Mouse (Mus musculus) frontal cortex, adult (tissue): ENCODE measurements around the gene Pom121.
"Not testable (repeated sequence)": the region's sequence is repeated elsewhere in the genome, so short reads cannot be mapped to it uniquely, and the experiment has no call there.

Experiments
- ATAC-seq: cut with Nextera tagmentation; 2 replicates; pipeline ENCODE4 v1.9.2; 2017; ENCODE audit warnings: mild to moderate bottlenecking, moderate library complexity, mixed read lengths; ENCODE audit not compliant: low TSS enrichment

The Pom121 gene

GRCm38 (mm10) chr5:135369196-135369595 is 25.1 kb downstream of the Pom121 start:
- not testable (repeated sequence) for ATAC-seq

- ATAC-seq: no peak
Observed at GRCm38 (mm10) chr5:135368312-135368711, 26.0 kb downstream of the Pom121 start.

GRCm38 (mm10) chr5:135367841-135368240 is 26.5 kb downstream of the Pom121 start:
- no peak for ATAC-seq

- no peak for ATAC-seq
Observed at GRCm38 (mm10) chr5:135363540-135363939, 30.8 kb downstream of the Pom121 start.

- ATAC-seq: no peak
Observed at GRCm38 (mm10) chr5:135362572-135362971, 31.8 kb downstream of the Pom121 start.

GRCm38 (mm10) chr5:135359772-135360171 is 34.6 kb downstream of the Pom121 start:
- no peak for ATAC-seq

GRCm38 (mm10) chr5:135357556-135357955 is 36.8 kb downstream of the Pom121 start:
- no peak for ATAC-seq

DNA sequence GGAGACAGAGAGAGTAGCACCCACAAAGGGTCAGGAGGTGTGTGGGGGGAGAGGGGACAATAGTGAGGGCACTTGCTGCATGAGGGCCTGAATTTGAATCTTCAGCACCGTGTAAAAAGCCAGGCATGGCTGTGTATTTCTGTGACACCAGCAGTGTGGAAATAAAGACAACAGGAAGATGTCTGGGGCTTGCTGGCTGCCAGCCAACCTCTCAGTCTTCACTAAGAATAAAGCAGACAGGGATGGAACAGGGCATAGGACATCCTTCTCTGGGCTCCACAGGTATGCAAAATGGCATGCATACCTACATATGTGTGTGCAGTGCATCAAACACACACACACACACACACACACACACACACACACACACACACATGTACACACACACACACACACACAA is 38.3 kb downstream of the Pom121 start:
- no peak for ATAC-seq

GRCm38 (mm10) chr5:135353564-135353963 is 40.8 kb downstream of the Pom121 start:
- ATAC-seq: no peak

GRCm38 (mm10) chr5:135352995-135353394 is 41.4 kb downstream of the Pom121 start, which contains the start of gene Trim50:
Trim50 (plus strand) TSS chr5:135353295.
- ATAC-seq: no peak

DNA sequence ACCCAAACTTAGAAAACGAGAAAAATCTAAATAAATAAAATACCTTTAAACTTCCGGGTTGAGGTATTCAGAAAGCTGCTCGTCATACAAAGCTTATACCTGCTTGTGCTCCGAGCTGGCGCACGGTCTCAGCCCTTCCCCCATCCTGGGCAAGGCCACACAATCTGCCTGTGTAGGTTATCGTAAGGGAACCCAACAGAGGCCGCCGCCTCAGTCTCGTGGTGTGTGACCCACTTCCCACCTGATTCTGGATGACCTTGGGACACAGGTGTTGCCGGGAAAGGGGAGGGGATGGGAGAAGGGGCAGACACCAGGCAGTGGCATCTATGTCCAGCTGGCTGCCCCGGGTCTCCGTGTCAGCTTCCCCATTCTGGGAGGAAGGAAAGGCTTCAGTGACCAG is 42.7 kb downstream of the Pom121 start:
- no peak for ATAC-seq

DNA sequence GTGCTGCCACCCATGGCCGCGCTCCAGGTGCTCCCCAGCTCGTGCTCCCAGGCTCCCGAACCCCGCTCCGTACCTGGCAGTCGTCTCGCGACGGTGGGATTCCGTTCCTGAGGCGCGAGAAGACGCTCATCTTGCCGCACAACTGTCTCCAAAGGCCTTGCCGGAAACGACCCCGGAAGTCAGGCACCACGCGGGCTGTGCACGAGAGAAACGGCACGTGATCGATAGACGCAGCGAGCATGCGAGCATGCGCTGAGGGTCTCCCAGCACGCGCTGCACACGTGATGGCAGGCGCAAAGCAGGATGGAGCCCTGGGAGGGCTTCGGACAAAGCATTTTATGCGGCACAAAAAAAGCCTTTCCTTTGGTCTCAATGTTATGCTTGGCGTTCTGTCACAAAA is 44.5 kb downstream of the Pom121 start, which contains the start of gene Fkbp6:
TSS of gene Fkbp6 (minus strand) at position 183 of the 400 bp plus-strand sequence.
- ATAC-seq: no peak

DNA sequence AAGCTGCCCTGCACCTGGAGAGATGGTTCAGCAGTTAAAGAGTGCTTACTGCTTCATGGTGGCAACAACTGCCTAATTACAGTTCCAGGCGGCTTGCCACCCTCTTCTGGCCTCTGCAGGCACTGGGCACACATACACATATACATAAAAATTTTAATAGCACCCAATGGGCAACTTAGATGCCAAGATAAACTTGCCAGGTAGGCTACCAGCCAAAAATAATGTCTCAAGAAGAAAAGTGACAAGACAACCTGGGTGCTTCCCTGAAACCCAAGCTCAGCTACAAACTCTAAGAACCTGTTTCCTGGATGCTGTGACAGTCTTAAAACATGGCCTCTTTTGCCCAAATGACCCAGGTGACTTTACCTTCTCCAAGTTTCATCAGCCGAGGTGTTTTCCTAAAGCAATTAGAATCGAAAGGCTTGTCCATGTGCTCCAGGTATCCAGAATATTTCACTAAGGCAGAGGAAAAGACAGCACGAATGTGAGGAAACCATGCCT is 46.8 kb downstream of the Pom121 start:
- no peak for ATAC-seq

DNA sequence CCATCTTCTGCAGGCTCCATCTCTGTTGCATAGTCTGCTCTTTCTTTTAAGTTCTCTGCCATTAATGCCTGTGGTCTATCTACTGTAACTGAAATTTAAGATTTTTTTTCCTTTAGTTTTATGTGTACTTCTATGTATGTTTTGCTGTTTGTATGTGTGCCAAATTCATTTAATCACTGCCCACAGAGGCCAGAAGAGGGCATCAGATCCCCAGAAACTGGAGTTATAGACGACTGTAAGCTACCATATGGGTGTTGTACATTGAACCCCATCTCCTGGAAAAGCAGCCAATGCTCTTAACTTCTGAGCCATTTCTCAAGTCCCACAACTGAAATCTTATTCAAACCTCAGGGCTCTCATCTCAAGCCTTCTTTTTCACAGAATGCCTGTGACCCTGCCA is 47.9 kb downstream of the Pom121 start:
- ATAC-seq: no peak

- ATAC-seq: no peak
Observed at GRCm38 (mm10) chr5:135345989-135346388, 48.4 kb downstream of the Pom121 start.

- ATAC-seq: no peak
Observed at GRCm38 (mm10) chr5:135337575-135337974, 56.8 kb downstream of the Pom121 start.

- no peak for ATAC-seq
Observed at GRCm38 (mm10) chr5:135331161-135331560, 63.2 kb downstream of the Pom121 start.

- no peak for ATAC-seq
Observed at GRCm38 (mm10) chr5:135330201-135330600, 64.1 kb downstream of the Pom121 start.

- no peak for ATAC-seq
Observed at GRCm38 (mm10) chr5:135329471-135329870, 64.9 kb downstream of the Pom121 start.
